8 mouse cellular contexts compared by ENCODE assay signal in the genomic region with DNA sequence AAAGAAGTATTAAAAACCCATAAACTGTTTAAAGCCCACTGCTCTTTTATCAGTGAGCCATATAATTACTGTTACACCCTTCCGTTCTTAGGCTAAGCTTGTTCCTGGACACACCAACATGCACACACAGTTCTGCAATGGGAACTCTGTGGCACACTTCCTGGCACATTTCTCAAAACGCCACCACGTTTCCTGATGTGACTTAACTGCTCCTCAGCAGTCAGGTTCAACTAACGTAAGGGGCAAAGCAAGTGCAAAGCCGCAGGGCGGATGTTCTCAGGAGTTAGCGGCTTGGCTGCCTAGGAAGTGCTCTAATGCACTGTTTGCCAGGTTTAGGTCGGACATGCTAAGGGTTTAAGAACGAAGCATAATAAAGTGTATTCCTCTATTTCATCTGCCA. TPM values are rescaled to one million over a fixed set of nuclear protein-coding genes. Genes with fewer than 3 reads are reported as not detected.
DNase-seq lines count a peak whose midpoint lies in the region; ATAC-seq and TF ChIP-seq lines count a peak whose summit lies in the region.

No protein-coding gene starts in this region.

- H3K27ac ChIP-seq in MEL (ENCODE audit: control insufficient read depth, low read depth, low read length): peak overlapping the region; percentile 15; the same call in 1 of the 2 replicates
- H3K27ac ChIP-seq in liver, embryonic 13.5 days: peak overlapping the region; percentile 97
- peak overlapping the region; percentile 48 for H3K27ac ChIP-seq in spleen, adult 2 months (ENCODE audit: insufficient read depth, low read length)

- peaks cover 20 to 27% of the 10 kb centered on the region in 2 experiments for H3K4me1 ChIP-seq in MEL (ENCODE audit: control insufficient read depth in 1 of 2, insufficient read depth in 2 of 2, low read length in 2 of 2)
- peaks cover 95% of the 10 kb centered on the region for H3K4me1 ChIP-seq in liver, embryonic 13.5 days (replicated peaks)
- H3K4me1 ChIP-seq in spleen, adult 2 months (ENCODE audit: control insufficient read depth, insufficient read depth, insufficient read length): peaks cover 35% of the 10 kb centered on the region

- no peaks in the 10 kb centered on the region for H3K27me3 ChIP-seq in MEL (ENCODE audit: control insufficient read depth in 1 of 2, insufficient read depth in 2 of 2, low read length in 2 of 2)
- H3K27me3 ChIP-seq in liver, embryonic 13.5 days: no peaks in the 10 kb centered on the region
- H3K27me3 ChIP-seq in spleen, adult 2 months (ENCODE audit: control insufficient read depth, insufficient read depth, low read length): no peaks in the 10 kb centered on the region

- 15% methylated on average over 9 of the region's 9 CpGs for WGBS in liver, embryonic 13.5 days (ENCODE audit: insufficient replicate concordance)
- WGBS in spleen, adult 2 months: 8% methylated on average over 9 of the region's 9 CpGs

- DNase-seq in MEL (ENCODE audit: low read depth, low spot score): peak; percentile 32
- DNase-seq in liver, embryonic 13.5 days: no peak
- DNase-seq in spleen, adult 2 months (ENCODE audit: low read depth in 1 of 2, low spot score in 2 of 2): peak in 1 of 2 experiments; percentile 67
- DNase-seq in layer of hippocampus, adult 9-10 months (ENCODE audit: low spot score): no peak
- no peak for DNase-seq in cerebellum, adult 9-10 months
- DNase-seq in ovary, postnatal 14 days (ENCODE audit: low spot score): no peak

- H3K9me3 ChIP-seq in MEL (replicated peaks; ENCODE audit: insufficient read depth, low read length): no peaks in the 10 kb centered on the region
- no peaks in the 10 kb centered on the region for H3K9me3 ChIP-seq in liver, embryonic 13.5 days (replicated peaks)

- no peak for TF ChIP-seq CTCF in MEL (IDR thresholded peaks at IDR 0.05 in 2 of 3, conservative IDR thresholded peaks at IDR 0.05 in 1 of 3; ENCODE audit: control insufficient read depth in 1 of 3, insufficient read depth in 1 of 3, low read depth in 2 of 3, low read length in 3 of 3, poor library complexity in 1 of 3, severe bottlenecking in 1 of 3)
- TF ChIP-seq CTCF in spleen, adult 2 months (IDR thresholded peaks at IDR 0.05; ENCODE audit: extremely low read depth, insufficient read depth, insufficient read length, insufficient replicate concordance): no peak

- peak overlapping the region in 1 of 2 experiments; percentile 23; a peak in 2 of 4 replicates for H3K4me3 ChIP-seq in MEL (ENCODE audit: control insufficient read depth in 1 of 2, insufficient read depth in 1 of 2, low read depth in 2 of 2, low read length in 2 of 2)
- H3K4me3 ChIP-seq in liver, embryonic 13.5 days (replicated peaks): peak overlapping the region; percentile 55
- H3K4me3 ChIP-seq in spleen, adult 2 months (ENCODE audit: extremely low read depth, insufficient read depth, insufficient read length): no peak overlapping the region

- peak overlapping the region; percentile 62 for H3K4me2 ChIP-seq in liver, embryonic 13.5 days

- no peak overlapping the region for H3K9ac ChIP-seq in MEL (ENCODE audit: control insufficient read depth, low read depth, low read length, poor library complexity, severe bottlenecking)
- H3K9ac ChIP-seq in liver, embryonic 13.5 days: peak overlapping the region; percentile 74

- H3K79me2 ChIP-seq in MEL (ENCODE audit: control insufficient read depth, insufficient read depth, low read length, poor library complexity): peaks cover 29% of the 10 kb centered on the region

- TF ChIP-seq RAD21 in MEL (IDR thresholded peaks at IDR 0.05; ENCODE audit: low read depth, low read length): no peak

- no peak for TF ChIP-seq POLR2A in MEL (IDR thresholded peaks at IDR 0.05; ENCODE audit: control insufficient read depth in 1 of 2, insufficient read depth in 1 of 2, low read depth in 1 of 2, low read length in 2 of 2, poor library complexity in 1 of 2)
- TF ChIP-seq POLR2A in spleen, adult 2 months (IDR thresholded peaks at IDR 0.05; ENCODE audit: low read depth, low read length): no peak

- H3K36me3 ChIP-seq in MEL (ENCODE audit: control insufficient read depth in 1 of 2, insufficient read depth in 2 of 2, low read length in 2 of 2): peaks cover 3 to 39% of the 10 kb centered on the region in 2 experiments; a peak in 3 of 4 replicates
- peaks cover 29% of the 10 kb centered on the region for H3K36me3 ChIP-seq in liver, embryonic 13.5 days
- no peaks in the 10 kb centered on the region for H3K36me3 ChIP-seq in spleen, adult 2 months (ENCODE audit: control insufficient read depth, insufficient read depth, low read length)

- no peak; a peak in 1 of 4 replicates for TF ChIP-seq EP300 in MEL (IDR thresholded peaks at IDR 0.05; ENCODE audit: low read depth in 1 of 2, low read length in 2 of 2)

- peak; percentile 84 for ATAC-seq in granulocyte monocyte progenitor cell, adult 5-6 weeks (replicated peaks; ENCODE audit: poor library complexity, severe bottlenecking)
- no peak for ATAC-seq in liver, embryonic 13.5 days (ENCODE audit: low read depth)
- ATAC-seq in frontal cortex, adult (ENCODE audit: low TSS enrichment): no peak

TF ChIP-seq in MEL, 35 proteins besides CTCF, POLR2A, EP300 and RAD21:
- TF ChIP-seq BHLHE40 (IDR thresholded peaks at IDR 0.05; ENCODE audit: borderline replicate concordance, low read depth, low read length): no peak
- 0 out of 2 replicates have a peak, but pooled peaks have one; percentile 1 for TF ChIP-seq SIN3A (IDR thresholded peaks at IDR 0.05; ENCODE audit: low read length)

RNA-seq across cellular contexts. Expression of gene Trak2, which starts 17.0 kb away (rescaled TPM):
- 10.2 and 11.4 TPM in 2 replicates for total RNA-seq in MEL (2012; rRNA removed)
- 100 to 1,000 TPM in 1 of 2 experiments, 10 to 100 TPM in 1; 15.5 to 107 TPM for polyA plus RNA-seq in MEL (2012; ENCODE audit: insufficient read depth in 1 of 2, insufficient read length in 2 of 2, low read depth in 1 of 2, low replicate concordance in 2 of 2, missing spikeins in 1 of 2)
- 14.5 and 20.0 TPM in 2 replicates for total RNA-seq in granulocyte monocyte progenitor cell, adult 5-6 weeks (2014; fragmentation: Nextera tagmentation)
- total RNA-seq in granulocyte monocyte progenitor cell, adult 5-6 weeks (2017): 18.6 and 20.1 TPM in 2 replicates
- 41.5 and 58.7 TPM in 2 replicates for polyA plus RNA-seq in liver, embryonic 13.5 days (2015; fragmentation: Nextera tagmentation; extraction: Ambion mirVana)
- 47.4 and 51.6 TPM in 2 replicates for polyA plus RNA-seq in spleen, adult 2 months (2012; rRNA removed)

RNA-seq across cellular contexts. Expression of gene Stradb, which starts 17.1 kb away (rescaled TPM):
- 3.8 and 4.2 TPM in 2 replicates for total RNA-seq in MEL (2012; rRNA removed)
- polyA plus RNA-seq in MEL (2012; ENCODE audit: insufficient read depth in 1 of 2, insufficient read length in 2 of 2, low read depth in 1 of 2, low replicate concordance in 2 of 2, missing spikeins in 1 of 2): 10 to 100 TPM in 1 of 2 experiments, not detected in 1; 11.1 TPM
- total RNA-seq in granulocyte monocyte progenitor cell, adult 5-6 weeks (2014; fragmentation: Nextera tagmentation): 15.4 and 15.5 TPM in 2 replicates
- total RNA-seq in granulocyte monocyte progenitor cell, adult 5-6 weeks (2017): 8.7 and 16.2 TPM in 2 replicates
- polyA plus RNA-seq in liver, embryonic 13.5 days (2015; fragmentation: Nextera tagmentation; extraction: Ambion mirVana): 41.0 and 44.8 TPM in 2 replicates
- 8.9 and 10.5 TPM in 2 replicates for polyA plus RNA-seq in spleen, adult 2 months (2012; rRNA removed)

Comparison
In these comparisons a context has a peak if more than half of its experiments do, and no peak if none do; other contexts are left out.
1. H3K27ac ChIP-seq: peak in every context shown above with its lines; median percentile 97 in liver, embryonic 13.5 days; 48 in spleen, adult 2 months; 15 in MEL.